Mouse (Mus musculus) olfactory bulb, adult 2 months (tissue): ENCODE results near the gene Msln.

Experiments used
- CTCF ChIP-seq: fragments of 200-500 bp; IDR thresholded peaks from 2 replicates; pipeline ENCODE4 v1.5.1; 2012; ENCODE audit warnings: low read depth, mild to moderate bottlenecking, low read length, moderate library complexity; ENCODE audit not compliant: insufficient read depth
- POLR2A ChIP-seq: fragments of 200-500 bp; IDR thresholded peaks from 2 replicates; pipeline ENCODE4 v1.6.1; 2012; ENCODE audit warnings: mild to moderate bottlenecking, low read depth, low read length, moderate library complexity; ENCODE audit not compliant: insufficient read depth

DNA sequence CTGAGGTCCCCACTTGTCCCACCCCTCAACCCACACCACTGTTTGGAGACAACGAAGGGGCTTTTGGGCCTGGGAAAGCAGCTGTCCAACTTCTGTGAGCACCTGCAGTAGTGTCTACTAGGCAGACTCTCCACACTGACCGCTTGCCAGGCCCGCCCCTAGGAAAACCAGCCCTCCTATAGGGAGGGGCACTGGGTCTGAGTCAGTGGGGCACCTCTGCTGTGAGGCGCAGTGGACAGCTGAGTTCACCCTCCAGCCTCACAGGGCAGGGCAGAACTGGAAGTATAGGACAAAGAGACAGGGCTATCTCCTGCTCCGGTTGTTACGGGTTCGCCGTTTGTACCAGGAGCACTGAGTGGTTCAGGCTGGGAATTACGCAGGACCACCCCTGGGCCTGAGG lies at the start of gene Msln:
- TF ChIP-seq CTCF: no peak
- no peak for TF ChIP-seq POLR2A
